Mouse (Mus musculus) gastrocnemius, adult 2 months (tissue): Measurements from ENCODE around the gene 4930402H24Rik. TPM values are rescaled to one million over a fixed set of nuclear protein-coding genes. Genes with fewer than 3 reads are reported as not detected.

Experiments
- DNase-seq: peaks from one replicate; pipeline ENCODE4 v3.0.0; 2022
- H3K27ac ChIP-seq: fragments of 200-600 bp; 2 replicates; pipeline ENCODE4 v1.8.1; 2022; ENCODE audit warnings: mild to moderate bottlenecking
- H3K4me3 ChIP-seq: fragments of 200-600 bp; 2 replicates; pipeline ENCODE4 v1.8.1; 2022; ENCODE audit warnings: mild to moderate bottlenecking, moderate library complexity
- CTCF ChIP-seq: fragments of 200-600 bp; IDR thresholded peaks from 2 replicates; pipeline ENCODE4 v1.8.1; 2022; ENCODE audit warnings: antibody characterized with exemption, mild to moderate bottlenecking, moderate library complexity
- intact Hi-C: fragments of 180-260 bp; cut with DNase I; formaldehyde crosslinking; loops from one replicate; pipeline ENCODE4 v1.15.1; 2025
- total RNA-seq, 2 experiments: library from RNA; stranded (reverse); gene quantifications; 2 replicates each; pipeline ENCODE4 v1.2.3; 2021

4930402H24Rik gene
- total RNA-seq, 2 experiments from 2014 or later = 3.1 to 5.0 TPM

DNA sequence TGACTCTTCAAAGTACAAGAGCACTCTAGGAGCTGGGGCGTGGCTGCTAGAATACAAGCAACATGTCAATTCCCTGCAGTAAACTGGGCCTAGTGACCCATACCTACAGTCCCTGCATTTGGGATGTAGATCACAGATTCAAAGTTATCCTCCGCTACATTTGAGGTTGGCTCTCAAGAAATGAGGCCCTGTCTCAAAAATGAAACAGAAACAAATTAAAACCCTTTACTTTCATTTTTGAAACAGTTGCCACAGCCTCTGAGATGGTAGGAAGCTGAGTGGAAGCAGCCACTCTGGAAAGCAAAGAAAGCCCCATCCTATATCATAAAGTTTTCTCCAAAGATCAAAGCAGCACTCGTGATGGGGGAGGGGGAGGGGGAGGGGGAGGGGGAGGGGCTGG, 172.8 kb downstream of the 4930402H24Rik start:
- Histone ChIP-seq H3K4me3 (no peak overlapping the region), H3K27ac (no peak overlapping the region)
- no peak for TF ChIP-seq CTCF
- no peak for DNase-seq
- intact Hi-C loops = no loop called here

DNA sequence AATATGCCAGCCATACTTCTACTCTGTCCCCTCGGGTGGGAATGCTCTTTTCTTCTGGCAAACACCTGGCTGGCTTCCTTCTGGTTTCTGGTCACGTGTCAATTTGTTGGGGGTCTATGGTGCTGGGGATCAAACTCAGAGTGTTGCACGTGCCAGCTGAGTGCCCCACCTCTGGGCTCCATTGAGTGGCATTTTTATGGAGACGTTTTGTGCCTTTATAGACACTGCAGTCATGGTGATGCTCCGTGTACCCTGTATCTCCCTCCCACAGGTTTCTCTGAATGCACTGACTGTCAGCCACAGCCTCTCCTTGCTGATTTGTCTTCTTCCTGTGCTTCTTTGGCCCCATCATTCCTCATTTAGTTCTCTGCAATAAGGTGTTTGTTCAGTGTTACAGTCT, 174.4 kb downstream of the 4930402H24Rik start:
- intact Hi-C loops = no loop called here
- TF ChIP-seq CTCF = no peak
- H3K27ac ChIP-seq = no peak overlapping the region
- DNase-seq = no peak
- H3K4me3 ChIP-seq = no peak overlapping the region

DNA sequence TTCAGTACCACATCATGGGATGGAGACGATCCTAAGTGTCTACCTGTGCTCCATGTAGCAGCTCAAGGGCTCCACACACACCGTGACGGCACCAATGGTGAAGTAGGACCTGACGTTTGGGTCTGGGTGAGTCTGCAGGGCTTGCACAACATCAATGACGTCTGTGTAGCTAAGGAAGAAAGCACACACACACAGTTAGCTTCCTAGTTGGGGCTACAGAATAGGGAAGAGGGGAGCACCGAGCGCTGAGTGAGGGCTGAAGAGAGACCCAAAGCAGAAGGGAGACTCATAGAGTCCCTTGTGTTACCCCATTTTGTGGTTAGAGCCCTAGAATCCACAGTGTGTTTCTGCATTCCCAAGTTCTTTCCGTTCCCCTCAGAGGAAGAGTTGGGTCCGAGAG, 175.5 kb downstream of the 4930402H24Rik start:
- intact Hi-C loops = no loop called here
- no peak overlapping the region for H3K27ac ChIP-seq
- TF ChIP-seq CTCF = no peak

DNA sequence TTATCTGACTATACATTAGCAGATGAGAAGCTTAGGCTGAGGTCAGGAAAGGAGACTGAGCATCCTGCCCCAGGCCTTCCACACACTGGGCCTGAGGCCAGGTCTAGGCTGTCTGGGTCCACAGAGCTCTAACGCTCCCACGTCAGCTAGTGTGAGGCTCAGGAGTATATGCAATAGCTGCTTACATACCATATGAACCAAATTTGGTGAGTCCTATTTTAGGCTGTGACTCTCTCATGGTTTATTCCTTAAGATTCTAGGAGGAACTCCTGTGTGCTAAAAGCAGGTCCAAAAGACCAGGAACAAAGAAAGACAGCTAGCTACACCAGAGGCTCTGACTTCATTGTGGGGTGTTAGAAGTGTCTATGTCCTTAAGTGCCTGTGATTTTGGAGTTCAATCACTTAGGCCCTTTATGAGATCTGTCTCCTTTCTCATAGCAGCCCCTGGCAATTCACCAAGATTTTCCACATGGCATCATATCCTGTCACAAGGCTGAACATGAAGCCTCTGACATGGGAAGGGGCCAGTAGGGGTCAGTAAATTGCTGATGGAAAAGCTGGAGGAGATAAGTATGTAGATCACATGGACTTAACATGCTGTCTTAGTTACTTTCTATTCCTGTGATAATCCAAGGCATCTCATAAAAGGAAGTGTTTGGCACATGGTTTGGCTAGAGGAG, 177.2 kb downstream of the 4930402H24Rik start:
- H3K4me3 ChIP-seq = no peak overlapping the region
- no peak for TF ChIP-seq CTCF
- H3K27ac ChIP-seq = no peak overlapping the region
- intact Hi-C loops = no loop called here
- DNase-seq = no peak

More for the DNA sequence above, 175.5 kb downstream of the 4930402H24Rik start:
- no peak overlapping the region for H3K4me3 ChIP-seq
- no peak for DNase-seq

DNA sequence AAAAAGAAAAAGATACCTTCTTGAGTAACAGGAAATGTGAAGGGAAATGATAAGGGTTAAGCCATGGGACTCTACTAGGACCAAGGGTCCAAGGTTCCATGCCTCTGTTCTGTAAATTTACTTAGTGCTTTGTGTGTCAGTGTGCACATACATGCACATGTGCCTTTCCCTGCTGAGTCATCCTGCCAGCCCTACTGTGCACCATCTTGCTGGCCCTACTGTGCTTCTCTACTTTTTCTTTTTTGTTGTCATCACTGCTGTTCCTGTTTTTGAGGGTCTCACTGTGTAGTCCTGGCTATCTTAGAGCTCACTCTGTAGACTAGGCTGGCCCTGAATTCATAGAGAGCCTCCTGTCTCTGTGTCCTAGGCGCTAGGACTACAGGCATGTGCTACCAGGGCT, 178.5 kb downstream of the 4930402H24Rik start:
- TF ChIP-seq CTCF = no peak
- H3K27ac ChIP-seq = no peak overlapping the region
- intact Hi-C loops = no loop called here
- no peak for DNase-seq
- no peak overlapping the region for H3K4me3 ChIP-seq

DNA sequence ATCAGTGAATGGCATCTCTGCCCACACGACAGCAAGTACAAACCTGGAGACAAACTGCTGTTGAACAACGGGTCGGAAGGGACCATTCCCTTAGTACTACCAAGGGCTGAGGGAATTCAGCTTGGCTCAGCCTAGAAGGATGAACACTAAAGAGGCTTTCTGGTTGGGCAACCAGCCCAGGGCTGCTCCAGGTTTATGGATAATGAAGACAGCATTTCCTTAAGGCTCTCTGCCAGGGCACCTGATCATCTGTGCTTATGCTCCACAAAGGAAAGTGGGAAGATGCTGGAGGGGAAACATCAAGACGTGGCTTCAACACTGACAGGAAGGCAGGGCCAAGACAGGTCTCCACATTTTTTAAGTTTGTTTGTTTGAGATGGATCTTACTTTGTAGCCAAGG, 181.8 kb downstream of the 4930402H24Rik start:
- Histone ChIP-seq H3K27ac (no peak overlapping the region), H3K4me3 (no peak overlapping the region)
- DNase-seq = no peak
- TF ChIP-seq CTCF = no peak
- intact Hi-C loops = no loop called here

DNA sequence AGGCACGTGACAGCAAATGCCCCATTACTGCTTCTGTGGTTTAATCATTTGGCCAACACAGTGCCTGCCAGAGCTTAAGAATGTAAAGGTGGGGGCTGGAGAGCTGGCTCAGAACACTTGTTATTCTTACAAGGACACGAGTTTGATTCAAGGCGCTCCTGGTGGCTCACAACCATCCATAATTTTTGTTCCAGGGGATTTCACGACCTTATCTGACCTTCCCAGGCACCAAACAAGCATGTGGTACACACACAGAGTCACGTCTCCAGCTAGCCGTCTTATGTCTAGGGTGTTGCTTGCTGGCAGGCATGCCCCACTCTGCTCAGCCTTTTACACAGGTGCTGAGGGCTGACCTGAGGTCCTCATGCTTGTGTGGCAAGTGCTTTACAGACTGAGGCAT, 188.3 kb downstream of the 4930402H24Rik start:
- Histone ChIP-seq H3K4me3 (no peak overlapping the region), H3K27ac (no peak overlapping the region)
- intact Hi-C loops = no loop called here
- no peak for TF ChIP-seq CTCF
- no peak for DNase-seq

DNA sequence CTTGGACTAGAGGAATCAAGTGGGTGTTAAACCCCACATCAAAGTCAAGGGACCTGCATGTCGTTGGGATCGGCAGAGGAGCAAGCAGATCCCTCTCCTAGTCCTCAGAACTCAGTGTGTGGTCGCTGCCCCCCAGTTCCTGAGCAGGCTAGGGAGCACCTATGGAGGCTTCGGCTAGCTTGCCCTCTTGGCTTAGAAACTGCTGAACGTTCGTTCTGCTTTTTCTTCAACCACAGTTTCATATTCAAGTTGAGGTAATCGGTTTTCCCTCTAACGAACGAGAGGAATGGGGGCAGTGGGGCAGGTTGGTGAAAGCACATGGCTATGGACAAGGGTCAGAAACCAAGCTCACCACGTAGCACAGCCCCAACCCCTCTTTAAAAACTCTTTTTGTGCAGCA, 199.1 kb downstream of the 4930402H24Rik start:
- Histone ChIP-seq H3K27ac (no peak overlapping the region), H3K4me3 (no peak overlapping the region)
- intact Hi-C loops = no loop called here
- no peak for TF ChIP-seq CTCF
- no peak for DNase-seq

DNA sequence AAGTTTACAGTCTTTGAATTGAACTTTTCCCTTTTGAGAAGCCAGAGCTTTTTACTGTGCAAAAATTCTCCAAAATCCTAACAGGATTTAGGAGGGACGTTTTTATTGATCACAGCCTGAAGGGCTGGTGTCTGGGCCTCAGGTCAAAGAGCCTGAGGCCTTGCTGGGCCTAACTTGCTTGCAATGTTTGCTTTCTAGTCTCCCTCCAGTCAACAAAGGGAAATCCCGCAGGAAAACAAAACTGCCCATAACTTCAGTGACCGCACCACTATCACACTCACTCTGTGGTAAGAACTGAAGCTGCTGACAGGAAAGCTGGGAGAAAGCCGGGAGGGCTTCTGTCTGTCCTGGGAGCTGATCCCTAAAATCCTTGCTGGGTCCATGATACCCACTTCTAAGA, 199.6 kb downstream of the 4930402H24Rik start:
- Histone ChIP-seq H3K4me3 (no peak overlapping the region), H3K27ac (no peak overlapping the region)
- DNase-seq = no peak
- intact Hi-C loops = no loop called here
- no peak for TF ChIP-seq CTCF

DNA sequence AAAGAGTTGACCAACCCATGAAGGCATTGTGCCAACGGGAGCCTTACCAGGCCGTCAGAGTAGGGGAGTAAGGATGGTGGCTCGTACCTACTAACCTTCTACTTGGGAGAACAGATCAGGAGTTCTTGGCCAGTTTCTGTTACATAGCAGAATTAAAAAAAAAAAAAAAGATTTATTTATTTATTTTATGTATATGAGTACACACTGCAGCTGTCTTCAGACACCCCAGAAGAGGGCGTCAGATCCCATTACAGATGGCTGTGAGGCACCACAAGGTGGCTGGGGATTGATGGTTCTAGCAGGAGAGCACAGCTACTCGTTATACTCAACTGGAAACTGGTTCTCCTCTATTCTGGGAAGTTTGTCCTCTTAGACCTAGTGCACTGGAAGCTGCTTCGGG, 201.0 kb downstream of the 4930402H24Rik start:
- intact Hi-C loops = no loop called here
- TF ChIP-seq CTCF = peak; percentile 12; the same call in 1 of the 2 replicates
- no peak for DNase-seq
- Histone ChIP-seq H3K27ac (no peak overlapping the region), H3K4me3 (no peak overlapping the region)

DNA sequence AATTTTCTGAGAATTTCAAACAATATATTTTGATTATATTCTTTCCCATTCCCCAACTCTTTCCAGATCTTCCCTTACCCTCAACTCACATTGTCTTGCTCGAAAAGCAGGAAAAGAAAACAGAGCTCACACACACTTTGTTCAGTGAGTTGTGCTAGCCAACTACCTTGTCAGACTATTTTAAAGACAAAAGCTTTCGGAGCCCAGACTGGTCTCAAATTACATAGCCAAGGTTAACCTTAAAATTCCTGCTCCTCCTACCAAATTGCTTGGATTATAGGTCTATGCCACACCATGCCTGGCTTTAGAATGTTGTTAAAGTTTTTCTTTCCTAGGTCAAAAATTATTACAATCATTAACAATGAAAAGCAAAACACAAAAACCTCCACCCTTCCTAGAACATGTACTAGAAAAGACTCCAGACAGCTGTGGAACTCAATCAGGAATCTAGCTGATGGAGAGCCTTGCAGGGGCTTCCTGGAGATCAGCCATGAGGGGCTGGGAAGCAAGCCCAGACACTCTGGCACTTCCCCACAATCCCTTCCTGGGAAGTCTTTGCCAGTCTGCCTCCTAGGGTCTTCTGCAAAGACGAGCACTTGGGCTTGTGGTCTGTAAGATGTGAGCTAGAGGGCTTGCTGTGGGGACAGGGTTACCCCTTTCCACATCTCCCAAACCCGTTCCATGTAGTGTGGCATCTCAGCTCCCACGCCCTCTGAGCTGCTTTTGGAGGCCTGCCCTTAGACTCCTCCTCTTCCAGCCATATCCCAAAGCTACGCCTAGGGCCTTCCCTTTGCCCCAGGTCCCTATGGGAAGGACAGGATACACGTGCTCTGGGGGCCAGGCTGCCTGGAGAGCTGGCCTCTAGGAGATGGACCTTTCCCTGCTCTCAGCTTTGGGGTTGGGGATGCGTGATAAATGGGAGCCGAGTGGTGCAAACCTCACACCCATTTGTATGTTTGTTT, 201.9 kb downstream of the 4930402H24Rik start:
- no peak for DNase-seq
- TF ChIP-seq CTCF = no peak
- intact Hi-C loops = no loop called here
- no peak overlapping the region for H3K27ac ChIP-seq
- no peak overlapping the region for H3K4me3 ChIP-seq

DNA sequence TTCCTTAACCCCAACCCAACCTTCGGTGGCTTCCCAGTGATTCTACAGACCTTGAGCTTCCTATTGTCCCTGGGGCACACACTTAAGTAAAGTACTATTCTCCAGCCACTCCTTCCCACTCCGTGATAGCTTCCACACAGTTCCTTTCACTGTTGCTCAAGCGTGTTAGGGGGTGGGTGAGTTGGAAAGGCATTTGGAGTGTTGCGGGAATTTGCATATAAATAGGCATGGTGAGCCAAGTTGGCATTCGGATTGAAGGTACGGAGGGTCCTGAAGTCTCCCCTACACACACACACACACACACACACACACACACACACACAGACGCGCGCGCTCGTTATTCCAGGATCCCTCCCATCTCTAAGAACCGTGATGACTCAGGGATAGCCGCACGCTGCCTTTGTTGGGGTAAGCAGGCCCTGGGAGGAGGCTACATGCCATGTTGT, 208.4 kb downstream of the 4930402H24Rik start:
- no peak for DNase-seq
- Histone ChIP-seq H3K4me3 (peak overlapping the region; percentile 73), H3K27ac (no peak overlapping the region)
- no peak for TF ChIP-seq CTCF
- intact Hi-C loops = no loop called here

DNA sequence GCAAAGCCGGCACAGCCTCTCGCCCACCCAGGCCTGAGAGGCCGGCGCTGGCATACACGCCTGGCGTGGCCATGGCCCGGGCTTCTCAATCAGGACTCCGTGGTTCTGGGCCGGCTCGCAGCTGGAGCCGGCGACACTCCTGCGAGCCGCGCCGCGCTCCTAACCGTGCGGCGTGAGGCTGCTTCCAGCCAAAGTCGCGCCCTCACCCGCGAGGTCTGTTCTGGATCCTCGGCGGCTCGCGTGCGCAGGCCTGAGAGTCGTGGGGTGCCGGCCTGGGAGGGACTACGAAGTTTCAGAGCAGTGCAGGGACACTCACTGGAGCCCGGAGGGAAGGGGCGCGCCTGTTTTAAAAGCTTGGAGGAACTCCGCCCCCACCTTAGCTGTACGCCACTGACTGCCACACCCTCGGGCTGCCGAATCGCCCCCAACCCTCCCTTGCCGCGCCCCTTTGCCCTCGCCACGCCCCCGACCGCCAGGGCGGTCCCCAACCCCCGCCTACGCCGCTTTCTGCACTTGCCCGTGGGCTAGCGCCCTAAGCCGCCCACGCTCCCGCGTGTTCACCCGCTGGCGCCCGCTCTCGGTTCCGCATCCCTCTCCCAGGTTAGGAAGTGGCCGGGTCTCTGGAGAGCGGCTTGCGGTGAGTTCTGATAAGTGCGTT, 208.9 kb downstream of the 4930402H24Rik start, which contains the start of gene Slc4a11:
TSS of gene Slc4a11 (minus strand) at position 367 of the 658 bp plus-strand sequence.
- no peak within 1 kb of the TSS for H3K27ac ChIP-seq
- DNase-seq = peak; percentile 69
- peak within 1 kb of the TSS; percentile 73 for H3K4me3 ChIP-seq
- no peak for TF ChIP-seq CTCF
- intact Hi-C loops = no loop called here
